In the genomic region with DNA sequence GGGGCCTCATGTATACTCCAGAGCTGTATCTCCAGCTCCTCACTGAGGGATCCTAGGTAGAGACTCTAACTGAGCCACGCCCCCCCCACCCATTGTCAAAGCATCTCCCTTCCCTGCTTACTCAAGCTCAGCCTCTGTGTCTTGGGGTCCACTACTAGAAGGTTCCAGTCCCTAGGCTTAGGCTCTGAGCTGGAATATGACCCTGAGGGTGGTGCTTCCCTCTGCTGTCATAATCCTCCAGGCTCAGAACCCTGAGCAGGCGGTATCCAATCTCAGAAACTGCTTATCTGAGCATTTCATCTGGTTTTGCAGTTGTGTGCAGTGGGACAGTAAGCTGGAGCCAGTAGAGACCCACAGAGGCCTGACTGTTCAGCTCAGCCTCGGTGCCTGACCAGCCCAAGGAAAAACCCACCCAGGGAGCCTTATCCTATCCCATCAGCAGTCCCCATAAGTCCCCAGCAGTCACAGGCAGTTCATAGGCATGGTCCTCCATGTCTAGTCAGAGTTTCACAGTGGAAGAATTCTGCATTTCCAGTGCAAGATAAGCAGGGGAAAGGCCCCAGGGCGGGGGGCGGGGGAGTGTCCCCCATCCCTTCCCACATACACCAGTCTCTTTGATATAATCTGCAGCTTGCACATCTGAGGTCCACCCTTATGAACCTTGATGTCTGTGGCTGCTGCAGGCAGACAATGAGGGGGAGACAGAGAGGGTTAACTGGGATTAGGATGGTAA, we compare ENCODE assay signal across 15 mouse cellular contexts. TPM values are rescaled to one million over a fixed set of nuclear protein-coding genes. Genes with fewer than 3 reads are reported as not detected.
A peak's percentile ranks its signal among the peaks of the same experiment; 100 is the strongest.
DNase-seq lines count a peak whose midpoint lies in the region; ATAC-seq and TF ChIP-seq lines count a peak whose summit lies in the region.
"Had no signal": no experiment of that assay in that cellular context is flagged by ENCODE, and none has a peak within 500 bp of the region (broad histone marks: within the 10 kb centered on the region; RNA-seq: fewer than 3 reads in every experiment).

No protein-coding gene starts in this region.

- H3K27me3 ChIP-seq in kidney, embryonic 16.5 days (ENCODE audit: insufficient read depth, low read length) = no peaks in the 10 kb centered on the region
- no peaks in the 10 kb centered on the region for H3K27me3 ChIP-seq in thymus, adult 2 months (ENCODE audit: control insufficient read depth, insufficient read depth, low read length)
- H3K27me3 ChIP-seq in stomach, embryonic 15.5 days (replicated peaks) = no peaks in the 10 kb centered on the region
- H3K27me3 ChIP-seq: limb, embryonic 15.5 days had no signal

- DNase-seq in kidney, adult 8-10 months = no peak
- DNase-seq in thymus, postnatal 0 days (ENCODE audit: low spot score) = peak; percentile 7
- no peak for DNase-seq in thymus, adult 2 months
- DNase-seq in induced T-regulatory cell, adult 2 months (ENCODE audit: low read depth) = peak; percentile 13
- DNase-seq in cerebellum, adult 11 months = no peak
- DNase-seq in cerebellum, postnatal 4 days (ENCODE audit: low spot score in 2 of 2) = no peak
- DNase-seq: forebrain, postnatal 0 days; gastrocnemius, postnatal 14 days; heart, postnatal 36 days; right cerebral cortex, postnatal 25 days had no signal

- ATAC-seq in kidney, embryonic 16.5 days (ENCODE audit: low FRiP score, low TSS enrichment) = peak; percentile 77
- ATAC-seq in stomach, embryonic 15.5 days (ENCODE audit: insufficient read depth, low FRiP score, low read depth) = no peak
- ATAC-seq: forebrain, postnatal 0 days; intestine, embryonic 16.5 days had no signal

- no peaks in the 10 kb centered on the region for H3K9me3 ChIP-seq in kidney, embryonic 16.5 days (ENCODE audit: low read length)
- no peaks in the 10 kb centered on the region for H3K9me3 ChIP-seq in stomach, embryonic 15.5 days
- H3K9me3 ChIP-seq: heart, embryonic 10.5 days; limb, embryonic 15.5 days had no signal

- no peak overlapping the region for H3K9ac ChIP-seq in kidney, embryonic 16.5 days (replicated peaks; ENCODE audit: low read length)
- no peak overlapping the region for H3K9ac ChIP-seq in stomach, embryonic 15.5 days
- H3K9ac ChIP-seq: forebrain, postnatal 0 days; limb, embryonic 15.5 days had no signal

- peaks cover 27% of the 10 kb centered on the region for H3K36me3 ChIP-seq in kidney, embryonic 16.5 days (ENCODE audit: insufficient read depth, low read length)
- peaks cover 9% of the 10 kb centered on the region for H3K36me3 ChIP-seq in thymus, adult 2 months (ENCODE audit: control insufficient read depth, insufficient read depth, low read length)
- H3K36me3 ChIP-seq in stomach, embryonic 15.5 days = peaks cover 7% of the 10 kb centered on the region

- H3K27ac ChIP-seq in kidney, embryonic 16.5 days (ENCODE audit: low read length) = peak overlapping the region; percentile 80
- H3K27ac ChIP-seq in thymus, adult 2 months (ENCODE audit: control insufficient read depth, insufficient read depth, low read length) = no peak overlapping the region; the same call in 1 of the 2 replicates
- peak overlapping the region; percentile 48; the same call in 1 of the 2 replicates for H3K27ac ChIP-seq in stomach, embryonic 15.5 days
- H3K27ac ChIP-seq: heart, embryonic 10.5 days; limb, embryonic 15.5 days had no signal

- peaks cover 3% of the 10 kb centered on the region; the same call in 1 of the 2 replicates for H3K4me1 ChIP-seq in kidney, embryonic 16.5 days (ENCODE audit: insufficient read depth, low read length)
- peaks cover 16% of the 10 kb centered on the region for H3K4me1 ChIP-seq in thymus, adult 2 months (replicated peaks; ENCODE audit: control insufficient read depth, insufficient read depth, low read length)
- H3K4me1 ChIP-seq in stomach, embryonic 15.5 days = peaks cover 14% of the 10 kb centered on the region; the same call in 1 of the 2 replicates

- no peak overlapping the region for H3K4me2 ChIP-seq in kidney, embryonic 16.5 days (replicated peaks; ENCODE audit: low read depth, low read length)
- H3K4me2 ChIP-seq in stomach, embryonic 15.5 days = no peak overlapping the region
- H3K4me2 ChIP-seq: limb, embryonic 15.5 days had no signal

- H3K4me3 ChIP-seq in kidney, embryonic 16.5 days (ENCODE audit: low read length) = no peak overlapping the region
- H3K4me3 ChIP-seq in thymus, adult 2 months (ENCODE audit: control insufficient read depth, insufficient read depth, low read length) = no peak overlapping the region
- no peak overlapping the region for H3K4me3 ChIP-seq in stomach, embryonic 15.5 days (replicated peaks)
- H3K4me3 ChIP-seq: heart, embryonic 10.5 days; limb, embryonic 15.5 days had no signal

- WGBS in kidney, embryonic 16.5 days = 71% methylated on average over 5 of the region's 5 CpGs
- WGBS in thymus, adult 2 months = 75% methylated on average over 5 of the region's 5 CpGs
- 85% methylated on average over 5 of the region's 5 CpGs for WGBS in stomach, embryonic 15.5 days

- no peak for TF ChIP-seq POLR2A in thymus, adult 2 months (IDR thresholded peaks at IDR 0.05; ENCODE audit: control insufficient read depth, extremely low read depth, insufficient read depth, low read length, poor library complexity)

- no peak for TF ChIP-seq CTCF in thymus, adult 2 months (IDR thresholded peaks at IDR 0.05; ENCODE audit: borderline replicate concordance, control insufficient read depth, extremely low read depth, insufficient read depth, low read length, poor library complexity)

RNA-seq across cellular contexts. Expression of a gene that starts 27.8 kb away (rescaled TPM):
- polyA plus RNA-seq in kidney, embryonic 16.5 days (2015; fragmentation: Nextera tagmentation; extraction: Ambion mirVana) = 0.55 and 0.74 TPM in 2 replicates
- 0.05 and 0.13 TPM in 2 replicates for polyA plus RNA-seq in thymus, postnatal 0 days (2015; fragmentation: Nextera tagmentation; extraction: Ambion mirVana)
- 0.42 and 0.70 TPM in 2 replicates for polyA plus RNA-seq in thymus, adult 2 months (2012; rRNA removed)
- polyA plus RNA-seq in stomach, embryonic 15.5 days (2015; fragmentation: Nextera tagmentation; extraction: Ambion mirVana) = 21.8 and 34.2 TPM in 2 replicates
- polyA plus RNA-seq: forebrain, postnatal 0 days had no signal

Comparison
In these comparisons a context has a peak if more than half of its experiments do, and no peak if none do; other contexts are left out.
1. DNase-seq: peak in thymus, postnatal 0 days (single experiment) and induced T-regulatory cell, adult 2 months (single experiment); none in kidney, adult 8-10 months (0 of 2), thymus, adult 2 months (single experiment), cerebellum, adult 11 months (single experiment) and cerebellum, postnatal 4 days (0 of 2).
2. RNA of a gene that starts 27.8 kb away (polyA plus RNA-seq): 21.8 to 34.2 TPM in stomach, embryonic 15.5 days; 0.55 to 0.74 TPM in kidney, embryonic 16.5 days, 0.42 to 0.70 TPM in thymus, adult 2 months and 0.05 to 0.13 TPM in thymus, postnatal 0 days; every median in the first group is over 10 times any median in the second.